Mouse (Mus musculus): ENCODE data around the gene Gpc3. TPM values are rescaled to one million over a fixed set of nuclear protein-coding genes. Genes with fewer than 3 reads are reported as not detected.

Gpc3 gene
- polyA plus RNA-seq, 1 experiment from 2014 or later, result 459 TPM

GRCm38 (mm10) chrX:52642126-52642525, 28.4 kb upstream of the Gpc3 start:
- Histone ChIP-seq H3K9me3 (ENCODE audit: low read length) (no peaks in the 10 kb centered on the region), H3K4me2 (ENCODE audit: low read depth, low read length) (no peak overlapping the region), H3K36me3 (replicated peaks; ENCODE audit: insufficient read depth, low read length) (no peaks in the 10 kb centered on the region), H3K9ac (replicated peaks) (no peak overlapping the region), H3K4me1 (ENCODE audit: insufficient read depth) (no peaks in the 10 kb centered on the region; the same call in 1 of the 2 replicates), H3K4me3 (ENCODE audit: low read depth, low read length) (no peak overlapping the region), H3K27me3 (ENCODE audit: insufficient read depth, low read length) (no peaks in the 10 kb centered on the region), H3K27ac (ENCODE audit: low read depth) (no peak overlapping the region)
- TF ChIP-seq EP300 (IDR thresholded peaks at IDR 0.05; ENCODE audit: low read depth) (no peak), CTCF (IDR thresholded peaks at IDR 0.05; ENCODE audit: low read depth) (no peak)
- DNase-seq (no peak), ATAC-seq (no peak)
- WGBS (ENCODE audit: insufficient replicate concordance), result 83% methylated on average over 2 of the region's 2 CpGs

- no peak for ATAC-seq
- peaks cover 2% of the 10 kb centered on the region; the same call in 1 of the 2 replicates for H3K27me3 ChIP-seq (ENCODE audit: insufficient read depth, low read length)
- no peak overlapping the region for H3K4me3 ChIP-seq (ENCODE audit: low read depth, low read length)
- no peaks in the 10 kb centered on the region; the same call in 1 of the 2 replicates for H3K4me1 ChIP-seq (ENCODE audit: insufficient read depth)
- no peak overlapping the region for H3K27ac ChIP-seq (ENCODE audit: low read depth)
- TF ChIP-seq EP300 (IDR thresholded peaks at IDR 0.05; ENCODE audit: low read depth), result no peak
- TF ChIP-seq CTCF (IDR thresholded peaks at IDR 0.05; ENCODE audit: low read depth), result no peak
- DNase-seq, result no peak
- H3K36me3 ChIP-seq (replicated peaks; ENCODE audit: insufficient read depth, low read length), result no peaks in the 10 kb centered on the region
- no peaks in the 10 kb centered on the region for H3K9me3 ChIP-seq (ENCODE audit: low read length)
- no peak overlapping the region for H3K4me2 ChIP-seq (ENCODE audit: low read depth, low read length)
- no peak overlapping the region for H3K9ac ChIP-seq (replicated peaks)
Measured at GRCm38 (mm10) chrX:52637419-52637818, 23.7 kb upstream of the Gpc3 start.

GRCm38 (mm10) chrX:52633976-52634375, 20.2 kb upstream of the Gpc3 start:
- Histone ChIP-seq H3K27me3 (ENCODE audit: insufficient read depth, low read length) (peaks cover 2% of the 10 kb centered on the region; the same call in 1 of the 2 replicates), H3K27ac (ENCODE audit: low read depth) (0 out of 2 replicates have a peak overlapping the region, but pooled peaks have one; percentile 48), H3K36me3 (replicated peaks; ENCODE audit: insufficient read depth, low read length) (no peaks in the 10 kb centered on the region), H3K9ac (replicated peaks) (no peak overlapping the region), H3K9me3 (ENCODE audit: low read length) (no peaks in the 10 kb centered on the region), H3K4me2 (ENCODE audit: low read depth, low read length) (no peak overlapping the region), H3K4me1 (ENCODE audit: insufficient read depth) (no peaks in the 10 kb centered on the region; the same call in 1 of the 2 replicates), H3K4me3 (ENCODE audit: low read depth, low read length) (no peak overlapping the region)
- DNase-seq, result no peak
- peak; percentile 57; the same call in 1 of the 2 replicates for ATAC-seq
- no peak for TF ChIP-seq CTCF (IDR thresholded peaks at IDR 0.05; ENCODE audit: low read depth)
- TF ChIP-seq EP300 (IDR thresholded peaks at IDR 0.05; ENCODE audit: low read depth), result 0 out of 2 replicates have a peak, but pooled peaks have one; percentile 6
- WGBS (ENCODE audit: insufficient replicate concordance), result 61% methylated on average over 6 of the region's 6 CpGs

- ATAC-seq, result peak; percentile 66
- TF ChIP-seq EP300 (IDR thresholded peaks at IDR 0.05; ENCODE audit: low read depth), result no peak
- no peak for TF ChIP-seq CTCF (IDR thresholded peaks at IDR 0.05; ENCODE audit: low read depth)
Measured at GRCm38 (mm10) chrX:52632688-52633324, 19.1 kb upstream of the Gpc3 start.

GRCm38 (mm10) chrX:52626963-52627716, 13.4 kb upstream of the Gpc3 start:
- TF ChIP-seq EP300 (IDR thresholded peaks at IDR 0.05; ENCODE audit: low read depth) (no peak), CTCF (IDR thresholded peaks at IDR 0.05; ENCODE audit: low read depth) (no peak)
- Histone ChIP-seq H3K4me3 (ENCODE audit: low read depth, low read length) (no peak overlapping the region), H3K4me1 (ENCODE audit: insufficient read depth) (no peaks in the 10 kb centered on the region; the same call in 1 of the 2 replicates), H3K9me3 (ENCODE audit: low read length) (no peaks in the 10 kb centered on the region), H3K27me3 (ENCODE audit: insufficient read depth, low read length) (no peaks in the 10 kb centered on the region), H3K36me3 (replicated peaks; ENCODE audit: insufficient read depth, low read length) (no peaks in the 10 kb centered on the region), H3K4me2 (ENCODE audit: low read depth, low read length) (no peak overlapping the region), H3K9ac (replicated peaks) (no peak overlapping the region), H3K27ac (ENCODE audit: low read depth) (no peak overlapping the region)
- ATAC-seq, result no peak
- DNase-seq, result no peak
- WGBS (ENCODE audit: insufficient replicate concordance), result 57% methylated on average over 6 of the region's 6 CpGs

More at GRCm38 (mm10) chrX:52632688-52633324, 19.1 kb upstream of the Gpc3 start:
- peaks cover 2% of the 10 kb centered on the region; the same call in 1 of the 2 replicates for H3K27me3 ChIP-seq (ENCODE audit: insufficient read depth, low read length)
- H3K9me3 ChIP-seq (ENCODE audit: low read length), result no peaks in the 10 kb centered on the region
- no peaks in the 10 kb centered on the region for H3K36me3 ChIP-seq (replicated peaks; ENCODE audit: insufficient read depth, low read length)
- DNase-seq, result no peak
- H3K4me3 ChIP-seq (ENCODE audit: low read depth, low read length), result no peak overlapping the region
- WGBS (ENCODE audit: insufficient replicate concordance), result 27% methylated on average over 7 of the region's 7 CpGs
- H3K4me1 ChIP-seq (ENCODE audit: insufficient read depth), result no peaks in the 10 kb centered on the region; the same call in 1 of the 2 replicates
- no peak overlapping the region for H3K9ac ChIP-seq (replicated peaks)
- H3K4me2 ChIP-seq (ENCODE audit: low read depth, low read length), result peak overlapping the region; percentile 32; the same call in 1 of the 2 replicates
- peak overlapping the region; percentile 48; the same call in 1 of the 2 replicates for H3K27ac ChIP-seq (ENCODE audit: low read depth)

- 61% methylated on average over 3 of the region's 3 CpGs for WGBS (ENCODE audit: insufficient replicate concordance)
- Histone ChIP-seq H3K9ac (replicated peaks) (no peak overlapping the region), H3K27me3 (ENCODE audit: insufficient read depth, low read length) (0 out of 2 replicates have a peak, but pooled peaks cover 8% of the 10 kb centered on the region), H3K9me3 (ENCODE audit: low read length) (no peaks in the 10 kb centered on the region), H3K4me2 (ENCODE audit: low read depth, low read length) (no peak overlapping the region), H3K4me1 (ENCODE audit: insufficient read depth) (no peaks in the 10 kb centered on the region; the same call in 1 of the 2 replicates), H3K4me3 (ENCODE audit: low read depth, low read length) (no peak overlapping the region), H3K27ac (ENCODE audit: low read depth) (no peak overlapping the region), H3K36me3 (replicated peaks; ENCODE audit: insufficient read depth, low read length) (no peaks in the 10 kb centered on the region)
- no peak for DNase-seq
- ATAC-seq, result no peak
- TF ChIP-seq CTCF (IDR thresholded peaks at IDR 0.05; ENCODE audit: low read depth), result no peak
- no peak for TF ChIP-seq EP300 (IDR thresholded peaks at IDR 0.05; ENCODE audit: low read depth)
Measured at GRCm38 (mm10) chrX:52617813-52618212, 4.1 kb upstream of the Gpc3 start.
